Mouse (Mus musculus): Measurements from ENCODE around the gene Sez6l.

- no peak for TF ChIP-seq GATA1 (IDR thresholded peaks at IDR 0.05; ENCODE audit: borderline replicate concordance, low read length)
- no peak for TF ChIP-seq CTCF (IDR thresholded peaks at IDR 0.05; ENCODE audit: low read depth, low read length)
These were observed 53.2 kb downstream of the Sez6l start for GRCm38 (mm10) chr5:112523796-112524195.
